Mouse (Mus musculus): ENCODE data around the gene Vps11. TPM values are rescaled to one million over a fixed set of nuclear protein-coding genes. Genes with fewer than 3 reads are reported as not detected.
A peak's percentile ranks its signal among the peaks of the same experiment; 100 is the strongest.
"Not testable (repeated sequence)": the region's sequence is repeated elsewhere in the genome, so short reads cannot be mapped to it uniquely, and the experiment has no call there.

Gene Vps11
- polyA plus RNA-seq (2016; fragmentation: Nextera tagmentation; extraction: Ambion mirVana), result 35.2 and 36.2 TPM in 2 replicates

DNA sequence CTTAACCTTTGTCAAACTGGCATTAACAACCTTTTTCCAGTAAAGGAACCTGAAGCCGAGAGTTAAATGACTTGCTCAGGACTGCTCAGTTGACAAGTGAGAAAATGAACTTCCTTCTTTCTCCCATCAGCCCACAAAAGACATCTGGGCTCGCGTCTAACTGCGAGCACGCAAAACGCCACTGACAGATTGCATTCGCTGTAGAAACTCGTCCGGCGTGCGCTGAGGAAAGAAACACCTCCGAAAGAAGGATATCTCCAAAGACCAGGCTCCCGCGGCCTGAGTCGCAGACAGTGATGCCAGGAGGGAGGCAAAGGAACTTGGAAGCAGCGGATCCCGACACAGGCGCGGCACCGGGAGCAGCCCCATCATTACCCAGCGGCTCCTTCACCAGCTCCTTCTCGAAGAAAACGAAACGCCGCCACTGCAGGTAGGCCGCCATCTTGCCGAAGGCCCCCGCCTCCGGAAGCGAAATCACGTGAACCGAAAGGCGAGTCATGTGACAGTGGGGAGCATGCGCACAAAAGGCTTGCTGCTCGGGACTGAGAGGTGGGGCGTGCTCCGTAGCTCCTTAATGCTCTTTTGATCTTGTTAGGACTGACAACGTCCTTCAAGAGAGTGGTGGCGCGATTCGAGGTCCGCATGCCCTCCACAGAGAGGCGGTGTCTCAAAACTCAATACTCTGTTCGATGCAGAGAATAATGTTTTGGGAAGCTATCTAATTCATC is at the start of gene Vps11:
TSS of gene Vps11 (minus strand) at position 481 of the 728 bp plus-strand sequence.
- peaks cover 28% of the 10 kb centered on the region for H3K36me3 ChIP-seq
- peak; percentile 85 for ATAC-seq (ENCODE audit: low FRiP score)
- H3K9me3 ChIP-seq (replicated peaks), result no peaks in the 10 kb centered on the region
- H3K4me2 ChIP-seq (replicated peaks), result peak within 1 kb of the TSS; percentile 89
- peaks cover 10% of the 10 kb centered on the region for H3K4me1 ChIP-seq
- peak within 1 kb of the TSS; percentile 90 for H3K4me3 ChIP-seq
- peak within 1 kb of the TSS; percentile 89 for H3K9ac ChIP-seq
- H3K27ac ChIP-seq, result peak within 1 kb of the TSS; percentile 66
- peaks cover 2% of the 10 kb centered on the region; the same call in 1 of the 2 replicates for H3K27me3 ChIP-seq
- 1% methylated on average over 44 of the region's 44 CpGs for WGBS

- no peaks in the 10 kb centered on the region for H3K27me3 ChIP-seq
- 91% methylated on average over 2 of the region's 2 CpGs for WGBS
- H3K9ac ChIP-seq, result no peak overlapping the region
- H3K4me1 ChIP-seq, result peaks cover 12% of the 10 kb centered on the region
- no peak overlapping the region for H3K27ac ChIP-seq
- peaks cover 56% of the 10 kb centered on the region for H3K36me3 ChIP-seq
- H3K9me3 ChIP-seq (replicated peaks), result no peaks in the 10 kb centered on the region
- H3K4me2 ChIP-seq (replicated peaks), result no peak overlapping the region
- no peak for ATAC-seq (ENCODE audit: low FRiP score)
- no peak overlapping the region for H3K4me3 ChIP-seq
Observed at GRCm38 (mm10) chr9:44410647-44411336, 49.3 kb upstream of the Vps11 start.

DNA sequence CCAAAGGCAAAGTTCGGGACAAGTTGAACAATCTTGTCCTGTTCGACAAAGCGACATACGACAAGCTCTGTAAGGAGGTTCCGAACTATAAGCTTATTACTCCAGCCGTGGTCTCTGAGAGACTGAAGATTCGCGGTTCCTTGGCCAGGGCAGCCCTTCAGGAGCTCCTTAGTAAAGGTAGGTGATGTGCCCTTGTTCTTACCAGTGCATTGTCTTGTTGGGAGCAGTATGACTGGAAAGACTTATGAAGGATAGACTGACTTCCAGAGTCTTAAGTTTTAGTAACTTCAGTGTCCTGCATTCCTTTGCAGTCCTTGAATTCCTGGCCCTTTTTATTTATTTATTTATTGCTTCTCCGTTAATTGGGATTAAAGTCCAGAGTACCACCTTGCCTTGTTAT is 47.2 kb upstream of the Vps11 start:
- peak overlapping the region; percentile 84 for H3K4me2 ChIP-seq (replicated peaks)
- not testable (repeated sequence) for H3K27ac ChIP-seq; ATAC-seq (ENCODE audit: low FRiP score); H3K27me3 ChIP-seq; H3K9me3 ChIP-seq (replicated peaks)
- peaks cover 16% of the 10 kb centered on the region for H3K4me1 ChIP-seq
- H3K36me3 ChIP-seq, result peaks cover 62% of the 10 kb centered on the region
- H3K9ac ChIP-seq, result peak overlapping the region; percentile 85; the same call in 1 of the 2 replicates
- 86% methylated on average over 9 of the region's 9 CpGs for WGBS
- peak overlapping the region; percentile 90 for H3K4me3 ChIP-seq

DNA sequence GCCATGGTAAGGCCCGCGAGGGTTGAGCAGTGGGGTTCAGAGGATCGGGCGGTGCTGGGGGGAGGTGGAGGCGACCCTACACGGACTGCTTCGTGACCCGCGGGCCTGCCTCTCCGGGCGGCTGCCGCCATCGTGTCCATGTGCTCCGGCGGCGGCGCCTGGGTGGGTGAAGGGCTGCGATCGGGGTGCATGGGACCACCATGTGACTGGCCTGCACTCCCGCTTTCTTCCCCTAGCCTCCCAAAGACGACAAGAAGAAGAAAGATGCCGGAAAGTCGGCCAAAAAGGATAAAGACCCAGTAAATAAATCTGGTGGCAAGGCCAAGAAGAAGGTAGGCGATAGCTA is 46.3 kb upstream of the Vps11 start:
- peak overlapping the region; percentile 85 for H3K9ac ChIP-seq
- H3K27me3 ChIP-seq, result no peaks in the 10 kb centered on the region
- WGBS, result under 1% methylated on average over 24 of the region's 24 CpGs
- H3K4me2 ChIP-seq (replicated peaks), result peak overlapping the region; percentile 84
- peak overlapping the region; percentile 96 for H3K27ac ChIP-seq
- H3K4me1 ChIP-seq, result peaks cover 16% of the 10 kb centered on the region
- no peaks in the 10 kb centered on the region for H3K9me3 ChIP-seq (replicated peaks)
- no peak for ATAC-seq (ENCODE audit: low FRiP score)
- peak overlapping the region; percentile 90 for H3K4me3 ChIP-seq
- H3K36me3 ChIP-seq, result peaks cover 62% of the 10 kb centered on the region

DNA sequence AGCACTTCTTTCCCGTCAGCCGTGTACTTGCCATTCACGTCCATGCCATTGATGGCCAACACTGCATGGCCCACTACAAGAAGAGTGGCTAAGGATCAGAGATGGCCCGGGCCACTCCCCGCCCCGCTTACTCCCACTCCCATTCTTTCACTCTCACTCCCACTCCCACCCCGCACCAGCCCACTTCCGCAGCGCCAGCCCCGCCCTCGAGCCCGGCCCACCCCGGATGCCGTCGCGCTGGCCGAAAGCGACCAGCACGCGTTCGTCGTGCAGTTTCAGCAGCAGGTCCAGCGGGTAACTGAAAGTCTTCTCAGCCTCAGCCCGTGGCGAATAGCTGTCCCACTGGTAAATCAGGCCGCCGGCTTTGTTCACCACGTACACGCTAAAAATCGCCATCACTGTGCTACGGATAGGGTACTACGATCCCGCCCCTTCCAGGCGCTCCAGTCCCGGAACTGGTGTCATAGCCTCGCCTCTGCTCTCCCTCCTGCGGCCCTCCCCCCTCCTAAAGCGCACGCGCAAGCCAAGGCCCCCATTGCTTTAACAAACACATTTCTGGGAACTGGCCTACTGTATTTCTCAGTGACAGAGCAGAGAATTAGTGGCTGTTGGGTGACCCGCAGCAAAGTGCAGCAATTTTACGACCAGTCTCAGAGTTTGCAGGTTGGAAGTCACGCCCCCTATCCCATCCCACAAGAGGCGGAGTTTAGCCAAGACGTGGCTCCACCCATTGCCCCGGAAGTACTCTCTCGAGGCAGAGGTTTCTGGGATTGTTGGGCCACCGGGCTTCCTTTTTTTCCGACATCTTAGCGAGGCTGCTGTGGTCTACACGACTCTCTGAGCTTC is 45.7 kb upstream of the Vps11 start, which contains the start of the genes Rps25 and Trappc4:
TSS of gene Rps25 (plus strand) at position 234 of the 846 bp plus-strand sequence.
TSS of gene Trappc4 (minus strand) at position 695 of the 846 bp plus-strand sequence.
- Histone ChIP-seq H3K36me3 (peaks cover 62% of the 10 kb centered on the region), H3K9ac (peak within 1 kb of the TSS; percentile 85), H3K4me3 (peak within 1 kb of the TSS; percentile 90), H3K9me3 (replicated peaks) (no peaks in the 10 kb centered on the region), H3K4me1 (peaks cover 16% of the 10 kb centered on the region), H3K27ac (peak within 1 kb of the TSS; percentile 96), H3K27me3 (no peaks in the 10 kb centered on the region), H3K4me2 (replicated peaks) (peak within 1 kb of the TSS; percentile 84)
- peak; percentile 97 for ATAC-seq (ENCODE audit: low FRiP score)
- WGBS, result under 1% methylated on average over 51 of the region's 51 CpGs

DNA sequence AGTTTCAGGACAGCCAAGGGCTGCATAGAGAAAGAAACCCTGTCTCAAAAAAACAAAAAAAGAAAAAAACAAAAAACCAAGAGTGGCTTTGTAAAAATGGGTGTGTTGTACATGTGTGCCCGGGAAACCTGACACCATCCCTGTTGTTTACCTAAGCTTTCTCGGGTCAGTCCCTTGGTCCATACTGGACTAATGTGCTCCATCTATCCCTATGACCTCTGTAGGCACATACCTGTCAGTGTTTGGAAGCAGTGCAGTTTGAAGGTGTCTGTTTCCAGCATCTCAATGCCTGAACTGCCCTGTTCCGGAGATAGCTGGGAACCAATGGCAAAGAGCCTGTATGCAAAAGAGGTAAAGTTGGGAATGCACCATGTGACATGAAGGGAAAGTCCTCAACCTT is 43.5 kb upstream of the Vps11 start:
- no peak for ATAC-seq (ENCODE audit: low FRiP score)
- Histone ChIP-seq H3K27ac (no peak overlapping the region), H3K4me3 (no peak overlapping the region), H3K9me3 (replicated peaks) (no peaks in the 10 kb centered on the region), H3K4me1 (peaks cover 16% of the 10 kb centered on the region), H3K4me2 (replicated peaks) (no peak overlapping the region), H3K27me3 (no peaks in the 10 kb centered on the region), H3K36me3 (peaks cover 62% of the 10 kb centered on the region), H3K9ac (no peak overlapping the region)
- WGBS, result 79% methylated on average over 3 of the region's 3 CpGs

- WGBS, result 78% methylated on average over 4 of the region's 4 CpGs
- H3K27me3 ChIP-seq, result no peaks in the 10 kb centered on the region
- no peak overlapping the region for H3K4me3 ChIP-seq
- H3K27ac ChIP-seq, result no peak overlapping the region
- ATAC-seq (ENCODE audit: low FRiP score), result no peak
- peaks cover 59% of the 10 kb centered on the region for H3K36me3 ChIP-seq
- H3K4me1 ChIP-seq, result peaks cover 37% of the 10 kb centered on the region
- H3K9ac ChIP-seq, result no peak overlapping the region
- no peaks in the 10 kb centered on the region for H3K9me3 ChIP-seq (replicated peaks)
- no peak overlapping the region for H3K4me2 ChIP-seq (replicated peaks)
Observed at GRCm38 (mm10) chr9:44401081-44401480, 39.6 kb upstream of the Vps11 start.

DNA sequence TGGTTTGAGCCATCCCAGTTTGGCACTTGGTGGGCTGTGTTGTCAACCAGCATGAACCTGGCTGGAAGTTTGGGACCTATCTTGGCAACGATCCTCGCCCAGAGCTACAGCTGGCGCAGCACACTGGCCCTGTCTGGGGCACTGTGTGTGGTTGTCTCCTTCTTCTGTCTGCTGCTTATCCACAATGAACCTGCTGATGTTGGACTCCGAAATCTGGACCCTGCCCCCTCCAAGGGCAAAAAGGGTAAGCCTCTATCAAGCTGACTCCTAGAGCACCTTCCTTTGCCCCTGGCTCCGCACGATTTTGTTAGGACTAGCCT is 38.3 kb upstream of the Vps11 start:
- H3K4me2 ChIP-seq (replicated peaks), result peak overlapping the region; percentile 95; the same call in 1 of the 2 replicates
- no peak overlapping the region for H3K27ac ChIP-seq
- no peak overlapping the region for H3K4me3 ChIP-seq
- WGBS, result 91% methylated on average over 6 of the region's 6 CpGs
- H3K36me3 ChIP-seq, result peaks cover 54% of the 10 kb centered on the region
- no peaks in the 10 kb centered on the region for H3K27me3 ChIP-seq
- H3K9ac ChIP-seq, result peak overlapping the region; percentile 38; the same call in 1 of the 2 replicates
- ATAC-seq (ENCODE audit: low FRiP score), result no peak
- peaks cover 30% of the 10 kb centered on the region for H3K4me1 ChIP-seq
- no peaks in the 10 kb centered on the region for H3K9me3 ChIP-seq (replicated peaks)

DNA sequence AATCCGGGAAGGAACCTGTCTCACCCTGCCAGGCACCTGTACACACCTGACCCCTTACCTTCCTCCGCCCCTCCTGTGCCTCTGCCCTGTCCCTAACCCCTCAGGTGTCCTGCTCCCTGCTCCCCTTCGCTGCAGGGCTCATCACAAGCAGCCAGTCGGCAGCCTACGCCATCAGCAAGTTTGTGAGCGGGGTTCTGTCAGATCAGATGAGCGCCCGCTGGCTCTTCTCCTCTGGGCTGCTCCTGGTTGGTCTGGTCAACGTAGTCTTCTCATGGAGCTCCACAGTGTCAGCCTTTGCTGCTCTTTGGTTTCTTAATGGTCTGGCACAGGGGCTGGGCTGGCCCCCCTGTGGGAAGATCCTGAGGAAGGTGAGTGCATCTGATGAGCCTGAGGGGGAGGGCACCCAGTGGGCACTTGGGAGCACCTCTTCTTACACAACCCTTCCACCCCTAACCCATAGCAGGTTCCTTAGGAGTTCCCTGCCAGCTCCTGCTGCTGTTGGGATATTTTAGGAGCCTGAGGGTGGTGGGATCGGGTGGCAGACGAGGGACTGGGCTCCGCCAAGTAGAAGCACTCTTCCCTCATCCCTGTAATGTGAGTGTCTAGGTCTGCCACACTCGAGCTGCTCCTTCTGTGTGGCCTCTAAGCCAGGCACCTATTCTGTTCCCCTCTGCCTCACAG is 37.8 kb upstream of the Vps11 start:
- Histone ChIP-seq H3K27ac (no peak overlapping the region), H3K27me3 (no peaks in the 10 kb centered on the region), H3K4me1 (peaks cover 30% of the 10 kb centered on the region), H3K4me3 (no peak overlapping the region), H3K9ac (peak overlapping the region; percentile 38), H3K4me2 (replicated peaks) (peak overlapping the region; percentile 95), H3K9me3 (replicated peaks) (no peaks in the 10 kb centered on the region), H3K36me3 (peaks cover 49% of the 10 kb centered on the region)
- WGBS, result 84% methylated on average over 13 of the region's 13 CpGs
- no peak for ATAC-seq (ENCODE audit: low FRiP score)

DNA sequence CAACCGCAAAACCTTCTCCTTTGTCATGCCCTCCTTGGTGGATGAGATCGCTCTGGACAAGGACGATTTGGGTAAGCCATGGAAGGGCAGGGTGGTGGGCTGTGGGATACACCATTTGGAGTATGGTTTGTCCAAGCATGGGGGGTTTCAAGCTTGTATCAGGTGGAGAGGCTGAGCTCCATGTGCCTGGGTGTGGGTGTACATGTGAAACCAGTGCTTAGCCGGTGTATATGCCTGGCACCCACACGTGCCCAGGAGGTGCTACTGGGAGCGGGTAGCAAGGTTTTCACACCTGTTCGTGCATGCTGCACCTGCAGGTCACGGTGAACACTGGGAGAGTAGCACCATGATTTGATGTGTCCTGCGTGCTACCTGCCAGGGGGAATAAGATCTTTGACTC is 37.1 kb upstream of the Vps11 start:
- peaks cover 42% of the 10 kb centered on the region for H3K36me3 ChIP-seq
- 76% methylated on average over 9 of the region's 9 CpGs for WGBS
- ATAC-seq (ENCODE audit: low FRiP score), result no peak
- peak overlapping the region; percentile 90 for H3K9ac ChIP-seq
- H3K9me3 ChIP-seq (replicated peaks), result no peaks in the 10 kb centered on the region
- peak overlapping the region; percentile 78 for H3K4me3 ChIP-seq
- peak overlapping the region; percentile 95 for H3K4me2 ChIP-seq (replicated peaks)
- no peaks in the 10 kb centered on the region for H3K27me3 ChIP-seq
- H3K4me1 ChIP-seq, result peaks cover 30% of the 10 kb centered on the region
- H3K27ac ChIP-seq, result peak overlapping the region; percentile 91

GRCm38 (mm10) chr9:44398087-44398486 is 36.6 kb upstream of the Vps11 start:
- 20% methylated on average over 4 of the region's 4 CpGs for WGBS
- Histone ChIP-seq H3K27me3 (no peaks in the 10 kb centered on the region), H3K9ac (peak overlapping the region; percentile 90), H3K9me3 (replicated peaks) (no peaks in the 10 kb centered on the region), H3K36me3 (peaks cover 37% of the 10 kb centered on the region), H3K4me2 (replicated peaks) (peak overlapping the region; percentile 95), H3K27ac (peak overlapping the region; percentile 91), H3K4me3 (peak overlapping the region; percentile 78), H3K4me1 (peaks cover 30% of the 10 kb centered on the region)
- ATAC-seq (ENCODE audit: low FRiP score), result no peak
